Mouse (Mus musculus): ENCODE data around the gene Map3k1. TPM values are rescaled to one million over a fixed set of nuclear protein-coding genes. Genes with fewer than 3 reads are reported as not detected.

Gene Map3k1
- polyA plus RNA-seq, 1 experiment from 2014 or later = 19.3 TPM

DNA sequence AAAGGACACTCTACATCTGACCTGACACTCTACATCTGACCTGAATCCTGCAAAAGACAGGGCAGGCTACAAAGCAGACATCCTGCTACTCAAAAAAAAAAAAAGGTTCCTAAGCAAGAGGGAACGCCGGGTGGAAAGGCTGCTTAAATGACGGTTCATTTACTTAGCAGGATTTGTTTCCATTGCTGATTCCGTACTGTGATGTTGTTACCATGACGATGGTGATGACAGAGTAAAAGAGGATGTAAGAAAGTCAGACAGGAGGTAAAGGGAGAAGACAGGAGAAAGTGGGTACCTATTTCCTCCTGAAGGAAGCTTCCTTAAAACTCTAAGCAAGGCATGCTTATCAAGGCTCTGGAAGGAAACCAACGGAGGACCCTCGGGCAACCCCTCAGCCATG is 31.6 kb downstream of the Map3k1 start:
- WGBS (ENCODE audit: insufficient replicate concordance) = 66% methylated on average over 7 of the region's 7 CpGs
- no peak overlapping the region for H3K4me3 ChIP-seq (ENCODE audit: low read depth, low read length)
- no peak for ATAC-seq (replicated peaks; ENCODE audit: insufficient number of reproducible peaks, low FRiP score, low TSS enrichment)
- H3K9me3 ChIP-seq (replicated peaks; ENCODE audit: control insufficient read depth, low read length) = no peaks in the 10 kb centered on the region
- H3K4me1 ChIP-seq (ENCODE audit: control insufficient read depth, insufficient read depth, low read length) = peaks cover 19% of the 10 kb centered on the region
- no peak overlapping the region for H3K4me2 ChIP-seq
- H3K27me3 ChIP-seq (ENCODE audit: control insufficient read depth, insufficient read depth, low read length) = no peaks in the 10 kb centered on the region
- H3K9ac ChIP-seq (ENCODE audit: low read depth, low read length) = no peak overlapping the region
- peaks cover 11% of the 10 kb centered on the region for H3K36me3 ChIP-seq (ENCODE audit: control insufficient read depth, insufficient read depth, low read length)
- H3K27ac ChIP-seq (ENCODE audit: low read depth, low read length) = no peak overlapping the region

DNA sequence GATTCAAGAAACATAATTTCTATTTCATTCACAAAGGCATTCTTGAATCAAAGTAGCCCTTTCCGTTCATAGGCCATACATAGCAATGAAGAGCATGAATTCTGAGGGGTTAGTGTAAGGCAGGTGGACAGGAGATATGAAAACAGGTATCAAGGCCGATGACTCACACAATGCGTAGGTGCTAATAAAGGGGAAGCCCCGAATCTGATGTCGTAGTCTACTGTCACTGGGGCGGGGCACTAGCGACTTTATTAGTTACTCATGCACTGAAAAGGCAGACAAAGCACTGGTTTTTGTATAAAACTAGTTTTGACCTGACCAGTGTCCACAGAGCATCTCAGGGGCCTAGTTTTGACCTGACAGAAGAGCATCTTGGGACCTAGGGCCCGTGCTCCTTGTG is 36.7 kb downstream of the Map3k1 start:
- H3K4me3 ChIP-seq (ENCODE audit: low read depth, low read length) = no peak overlapping the region

DNA sequence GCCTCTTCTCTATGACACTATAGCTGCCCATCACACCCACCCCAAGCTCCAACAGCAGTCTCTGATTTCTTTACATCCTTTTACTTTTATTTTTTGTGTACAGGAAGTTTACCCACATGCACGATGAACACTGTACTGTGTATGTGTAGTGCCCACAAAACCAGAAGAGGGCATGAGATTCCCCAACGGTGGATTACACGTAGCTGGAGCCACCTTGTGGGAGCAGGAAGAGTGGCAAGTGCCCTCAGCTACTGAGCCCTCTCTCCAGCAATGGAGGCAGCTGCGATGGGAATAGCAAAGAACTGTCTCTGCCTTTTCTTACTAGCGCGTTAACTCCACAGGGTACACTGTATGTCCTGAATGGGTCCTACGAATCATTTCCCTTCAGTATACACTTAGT is 37.6 kb downstream of the Map3k1 start:
- Histone ChIP-seq H3K36me3 (ENCODE audit: control insufficient read depth, insufficient read depth, low read length) (peaks cover 24% of the 10 kb centered on the region), H3K27ac (ENCODE audit: low read depth, low read length) (no peak overlapping the region), H3K27me3 (ENCODE audit: control insufficient read depth, insufficient read depth, low read length) (no peaks in the 10 kb centered on the region), H3K4me3 (ENCODE audit: low read depth, low read length) (no peak overlapping the region), H3K4me2 (no peak overlapping the region), H3K9ac (ENCODE audit: low read depth, low read length) (no peak overlapping the region), H3K9me3 (replicated peaks; ENCODE audit: control insufficient read depth, low read length) (no peaks in the 10 kb centered on the region), H3K4me1 (ENCODE audit: control insufficient read depth, insufficient read depth, low read length) (no peaks in the 10 kb centered on the region)
- no peak; the same call in 1 of the 2 replicates for ATAC-seq (replicated peaks; ENCODE audit: insufficient number of reproducible peaks, low FRiP score, low TSS enrichment)
- 56% methylated on average over 7 of the region's 7 CpGs for WGBS (ENCODE audit: insufficient replicate concordance)

More for the DNA sequence above, 36.7 kb downstream of the Map3k1 start:
- Histone ChIP-seq H3K27me3 (ENCODE audit: control insufficient read depth, insufficient read depth, low read length) (no peaks in the 10 kb centered on the region), H3K27ac (ENCODE audit: low read depth, low read length) (no peak overlapping the region), H3K9me3 (replicated peaks; ENCODE audit: control insufficient read depth, low read length) (no peaks in the 10 kb centered on the region), H3K36me3 (ENCODE audit: control insufficient read depth, insufficient read depth, low read length) (peaks cover 19% of the 10 kb centered on the region), H3K4me1 (ENCODE audit: control insufficient read depth, insufficient read depth, low read length) (no peaks in the 10 kb centered on the region), H3K9ac (ENCODE audit: low read depth, low read length) (no peak overlapping the region), H3K4me2 (no peak overlapping the region)
- WGBS (ENCODE audit: insufficient replicate concordance) = 94% methylated on average over 8 of the region's 8 CpGs
- no peak for ATAC-seq (replicated peaks; ENCODE audit: insufficient number of reproducible peaks, low FRiP score, low TSS enrichment)

DNA sequence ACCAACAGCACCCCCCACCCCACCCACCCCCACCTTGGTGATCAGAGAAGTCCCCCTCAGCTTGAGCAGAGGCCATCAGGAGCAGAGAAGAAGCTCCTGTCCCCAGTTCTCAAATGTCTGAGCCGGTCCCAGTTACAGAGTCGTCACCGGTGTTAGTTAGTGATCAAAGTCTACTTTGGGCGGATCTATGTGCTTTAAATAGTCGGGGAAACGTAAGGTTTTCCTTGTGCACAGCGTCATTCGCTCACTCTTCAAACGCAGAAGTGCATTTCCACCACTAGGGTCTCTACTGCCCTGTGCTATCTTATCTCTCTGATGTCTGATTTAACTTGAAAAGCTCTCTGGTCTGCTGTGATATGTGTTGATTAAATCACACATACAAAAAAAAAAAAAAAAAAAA is 38.0 kb downstream of the Map3k1 start:
- H3K4me2 ChIP-seq = no peak overlapping the region
- no peak overlapping the region for H3K4me3 ChIP-seq (ENCODE audit: low read depth, low read length)
- WGBS (ENCODE audit: insufficient replicate concordance) = 78% methylated on average over 9 of the region's 9 CpGs
- H3K36me3 ChIP-seq (ENCODE audit: control insufficient read depth, insufficient read depth, low read length) = peaks cover 25% of the 10 kb centered on the region
- no peak overlapping the region for H3K9ac ChIP-seq (ENCODE audit: low read depth, low read length)
- H3K4me1 ChIP-seq (ENCODE audit: control insufficient read depth, insufficient read depth, low read length) = no peaks in the 10 kb centered on the region
- H3K27ac ChIP-seq (ENCODE audit: low read depth, low read length) = no peak overlapping the region
- no peaks in the 10 kb centered on the region for H3K9me3 ChIP-seq (replicated peaks; ENCODE audit: control insufficient read depth, low read length)
- ATAC-seq (replicated peaks; ENCODE audit: insufficient number of reproducible peaks, low FRiP score, low TSS enrichment) = no peak
- H3K27me3 ChIP-seq (ENCODE audit: control insufficient read depth, insufficient read depth, low read length) = no peaks in the 10 kb centered on the region

DNA sequence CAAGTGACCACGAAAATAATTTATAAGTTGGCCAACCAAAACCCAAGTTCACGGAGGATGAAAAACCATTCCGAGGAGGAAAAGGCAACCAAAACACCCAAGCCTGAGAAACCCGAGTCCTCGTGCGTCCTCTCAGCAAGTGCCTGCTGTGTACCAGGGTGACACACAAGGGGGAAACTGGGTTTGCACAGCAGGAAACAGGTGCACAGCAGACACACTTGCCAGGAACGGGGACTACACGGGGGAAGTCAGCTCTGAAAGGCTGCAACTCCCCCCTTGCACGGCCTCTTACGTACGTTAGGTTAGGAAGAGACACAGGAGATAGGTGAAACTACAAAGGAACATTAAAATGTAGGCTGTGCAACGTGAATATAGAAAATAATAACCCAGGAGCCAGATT is 46.3 kb downstream of the Map3k1 start:
- no peaks in the 10 kb centered on the region for H3K4me1 ChIP-seq (ENCODE audit: control insufficient read depth, insufficient read depth, low read length)
- no peaks in the 10 kb centered on the region for H3K27me3 ChIP-seq (ENCODE audit: control insufficient read depth, insufficient read depth, low read length)
- ATAC-seq (replicated peaks; ENCODE audit: insufficient number of reproducible peaks, low FRiP score, low TSS enrichment) = no peak
- peaks cover 53% of the 10 kb centered on the region for H3K36me3 ChIP-seq (ENCODE audit: control insufficient read depth, insufficient read depth, low read length)
- H3K9ac ChIP-seq (ENCODE audit: low read depth, low read length) = no peak overlapping the region
- no peak overlapping the region for H3K4me3 ChIP-seq (ENCODE audit: low read depth, low read length)
- WGBS (ENCODE audit: insufficient replicate concordance) = 88% methylated on average over 12 of the region's 12 CpGs
- no peak overlapping the region for H3K27ac ChIP-seq (ENCODE audit: low read depth, low read length)
- no peaks in the 10 kb centered on the region for H3K9me3 ChIP-seq (replicated peaks; ENCODE audit: control insufficient read depth, low read length)
- no peak overlapping the region for H3K4me2 ChIP-seq

DNA sequence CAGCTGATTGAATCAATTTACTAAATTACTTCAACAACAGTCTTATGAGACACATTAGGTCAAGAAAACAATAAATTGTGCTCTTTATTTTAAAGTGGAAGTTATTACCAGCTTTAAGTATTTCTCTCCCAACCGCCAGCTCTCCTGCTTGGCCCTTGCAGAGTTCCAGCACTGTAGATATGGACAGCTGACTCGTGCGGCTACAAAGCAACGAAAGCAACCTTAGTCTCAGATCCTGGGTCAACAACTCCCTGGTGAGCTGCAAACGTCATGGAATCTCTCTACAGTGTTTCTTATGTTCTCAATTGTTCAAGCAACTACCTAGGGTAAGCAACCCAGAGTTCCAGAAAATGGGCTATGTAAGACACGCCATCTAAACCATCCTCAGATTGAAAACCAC is 51.8 kb downstream of the Map3k1 start:
- Histone ChIP-seq H3K27ac (ENCODE audit: low read depth, low read length) (no peak overlapping the region), H3K4me1 (ENCODE audit: control insufficient read depth, insufficient read depth, low read length) (no peaks in the 10 kb centered on the region), H3K27me3 (ENCODE audit: control insufficient read depth, insufficient read depth, low read length) (no peaks in the 10 kb centered on the region), H3K36me3 (ENCODE audit: control insufficient read depth, insufficient read depth, low read length) (peaks cover 65% of the 10 kb centered on the region), H3K4me2 (no peak overlapping the region), H3K9me3 (replicated peaks; ENCODE audit: control insufficient read depth, low read length) (no peaks in the 10 kb centered on the region), H3K4me3 (ENCODE audit: low read depth, low read length) (no peak overlapping the region), H3K9ac (ENCODE audit: low read depth, low read length) (no peak overlapping the region)
- 90% methylated on average over 6 of the region's 6 CpGs for WGBS (ENCODE audit: insufficient replicate concordance)
- ATAC-seq (replicated peaks; ENCODE audit: insufficient number of reproducible peaks, low FRiP score, low TSS enrichment) = no peak

DNA sequence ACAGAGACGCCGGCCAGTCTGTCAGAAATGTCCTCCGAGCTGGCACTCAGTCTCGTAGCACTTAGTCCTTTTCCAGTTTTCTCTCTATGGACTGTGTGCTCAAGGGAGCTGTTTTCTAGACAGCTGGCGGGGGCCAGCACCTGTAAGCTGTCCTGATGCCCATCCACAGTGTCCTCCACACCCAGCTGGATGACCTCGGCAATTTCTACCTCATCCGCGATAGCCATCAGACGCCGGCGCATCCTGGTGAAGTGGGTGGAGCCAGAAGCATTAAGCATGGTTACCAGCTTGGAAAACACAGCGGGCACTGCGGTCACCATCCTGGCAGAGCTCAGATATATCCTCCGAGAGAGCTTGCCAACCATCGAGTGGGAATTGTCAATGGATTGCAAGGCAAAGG is 52.9 kb downstream of the Map3k1 start:
- H3K4me2 ChIP-seq = no peak overlapping the region
- no peak overlapping the region for H3K9ac ChIP-seq (ENCODE audit: low read depth, low read length)
- H3K4me1 ChIP-seq (ENCODE audit: control insufficient read depth, insufficient read depth, low read length) = no peaks in the 10 kb centered on the region
- H3K36me3 ChIP-seq (ENCODE audit: control insufficient read depth, insufficient read depth, low read length) = peaks cover 62% of the 10 kb centered on the region
- WGBS (ENCODE audit: insufficient replicate concordance) = 95% methylated on average over 15 of the region's 15 CpGs
- ATAC-seq (replicated peaks; ENCODE audit: insufficient number of reproducible peaks, low FRiP score, low TSS enrichment) = no peak
- no peak overlapping the region for H3K4me3 ChIP-seq (ENCODE audit: low read depth, low read length)
- no peaks in the 10 kb centered on the region for H3K27me3 ChIP-seq (ENCODE audit: control insufficient read depth, insufficient read depth, low read length)
- H3K9me3 ChIP-seq (replicated peaks; ENCODE audit: control insufficient read depth, low read length) = no peaks in the 10 kb centered on the region
- no peak overlapping the region for H3K27ac ChIP-seq (ENCODE audit: low read depth, low read length)

DNA sequence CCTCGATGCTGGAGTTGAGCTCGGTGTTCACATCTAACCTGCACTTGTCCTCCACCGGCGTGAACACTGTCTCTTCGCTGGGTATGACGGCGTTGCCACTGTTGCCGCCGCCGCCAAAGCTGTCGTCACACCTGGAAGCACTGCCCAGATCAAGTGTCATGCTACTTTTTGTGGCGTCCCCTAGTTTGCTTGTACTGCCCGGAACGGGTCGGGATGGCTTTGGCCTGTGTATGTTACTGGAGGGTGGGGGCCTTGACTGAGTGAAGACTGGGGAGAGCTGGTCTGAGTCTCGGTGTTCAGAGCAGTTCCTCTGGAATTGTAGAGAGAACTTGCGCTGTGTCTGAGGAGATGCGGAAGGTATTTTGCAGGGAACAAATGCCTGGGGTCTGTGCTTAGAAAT is 53.4 kb downstream of the Map3k1 start:
- no peak for ATAC-seq (replicated peaks; ENCODE audit: insufficient number of reproducible peaks, low FRiP score, low TSS enrichment)
- no peak overlapping the region for H3K4me2 ChIP-seq
- H3K4me3 ChIP-seq (ENCODE audit: low read depth, low read length) = no peak overlapping the region
- H3K4me1 ChIP-seq (ENCODE audit: control insufficient read depth, insufficient read depth, low read length) = no peaks in the 10 kb centered on the region
- H3K27ac ChIP-seq (ENCODE audit: low read depth, low read length) = no peak overlapping the region
- 97% methylated on average over 18 of the region's 18 CpGs for WGBS (ENCODE audit: insufficient replicate concordance)
- H3K27me3 ChIP-seq (ENCODE audit: control insufficient read depth, insufficient read depth, low read length) = no peaks in the 10 kb centered on the region
- no peaks in the 10 kb centered on the region for H3K9me3 ChIP-seq (replicated peaks; ENCODE audit: control insufficient read depth, low read length)
- H3K36me3 ChIP-seq (ENCODE audit: control insufficient read depth, insufficient read depth, low read length) = peaks cover 58% of the 10 kb centered on the region
- no peak overlapping the region for H3K9ac ChIP-seq (ENCODE audit: low read depth, low read length)

DNA sequence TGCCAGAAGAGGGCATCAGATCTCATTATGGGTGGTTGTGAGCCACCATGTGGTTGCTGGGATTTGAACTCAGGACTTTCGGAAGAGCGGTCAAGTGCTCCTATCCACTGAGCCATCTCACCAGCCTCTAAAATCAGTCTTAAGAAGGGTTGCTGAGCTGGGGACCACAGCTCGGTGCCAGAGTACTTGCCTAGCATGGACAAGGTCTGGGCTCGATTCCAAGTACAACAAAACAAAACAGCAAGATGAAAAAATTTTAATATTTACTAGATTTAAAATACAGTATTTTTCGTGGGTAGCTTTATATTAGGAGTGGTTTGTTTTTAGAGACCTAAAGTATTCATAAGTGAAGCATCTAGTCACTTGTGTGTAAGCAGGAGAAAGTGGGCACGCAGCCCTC is 55.5 kb downstream of the Map3k1 start:
- no peak overlapping the region for H3K4me3 ChIP-seq (ENCODE audit: low read depth, low read length)
- WGBS (ENCODE audit: insufficient replicate concordance) = 91% methylated on average over 6 of the region's 6 CpGs
- no peaks in the 10 kb centered on the region for H3K27me3 ChIP-seq (ENCODE audit: control insufficient read depth, insufficient read depth, low read length)
- no peak overlapping the region for H3K4me2 ChIP-seq
- H3K27ac ChIP-seq (ENCODE audit: low read depth, low read length) = no peak overlapping the region
- no peak overlapping the region for H3K9ac ChIP-seq (ENCODE audit: low read depth, low read length)
- no peak for ATAC-seq (replicated peaks; ENCODE audit: insufficient number of reproducible peaks, low FRiP score, low TSS enrichment)
- peaks cover 66% of the 10 kb centered on the region for H3K36me3 ChIP-seq (ENCODE audit: control insufficient read depth, insufficient read depth, low read length)
- H3K9me3 ChIP-seq (replicated peaks; ENCODE audit: control insufficient read depth, low read length) = no peaks in the 10 kb centered on the region
- no peaks in the 10 kb centered on the region for H3K4me1 ChIP-seq (ENCODE audit: control insufficient read depth, insufficient read depth, low read length)
